Mouse (Mus musculus): Measurements from ENCODE around the gene Wipi2.

- TF ChIP-seq POLR2A (IDR thresholded peaks at IDR 0.05; ENCODE audit: low read depth, low read length) (no peak), CTCF (IDR thresholded peaks at IDR 0.05; ENCODE audit: extremely low read depth, insufficient read depth, insufficient read length, insufficient replicate concordance) (no peak)
Measured at GRCm38 (mm10) chr5:142629663-142630025, 2.1 kb downstream of the Wipi2 start.
